Mouse (Mus musculus) spleen, adult 2 months (tissue): ENCODE measurements at regions not wholly inside any gene's neighbourhood (a gene's known extent, or its start where the extent isn't known, plus 50 kb on each side); places are given as distances from the start of the nearest gene placed in this dataset.
"Not testable (repeated sequence)": the region's sequence is repeated elsewhere in the genome, so short reads cannot be mapped to it uniquely, and the experiment has no call there.

ENCODE experiments used
- DNase-seq, 2 experiments: peaks; one replicate each; pipeline versions ENCODE4 v3.0.0 to v3.0.0-alpha.2; 2012 to 2021; ENCODE audit warnings: low spot score in 2 of 2, low read depth in 1 of 2
- H3K27ac ChIP-seq: fragments of 200-500 bp; 2 replicates; pipeline ENCODE4 v1.5.1; 2012; ENCODE audit warnings: low read length, inconsistent platforms; ENCODE audit not compliant: insufficient read depth
- H3K27me3 ChIP-seq: fragments of 200-500 bp; 2 replicates; pipeline ENCODE4 v1.6.1; 2012; ENCODE audit warnings: mild to moderate bottlenecking, moderate library complexity, low read length, inconsistent platforms; ENCODE audit not compliant: control insufficient read depth, insufficient read depth
- H3K36me3 ChIP-seq: fragments of 200-500 bp; 2 replicates; pipeline ENCODE4 v1.6.1; 2012; ENCODE audit warnings: mild to moderate bottlenecking, low read length, inconsistent platforms; ENCODE audit not compliant: control insufficient read depth, insufficient read depth
- H3K4me1 ChIP-seq: fragments of 200-500 bp; 2 replicates; pipeline ENCODE4 v1.6.1; 2011; ENCODE audit warnings: inconsistent platforms; ENCODE audit not compliant: control insufficient read depth, insufficient read depth, insufficient read length
- H3K4me3 ChIP-seq: fragments of 200-500 bp; 2 replicates; pipeline ENCODE4 v1.5.1; 2011; ENCODE audit warnings: mild to moderate bottlenecking, inconsistent platforms; ENCODE audit not compliant: insufficient read depth, insufficient read length; ENCODE audit errors: extremely low read depth
- CTCF ChIP-seq: fragments of 200-500 bp; IDR thresholded peaks from 2 replicates; pipeline ENCODE4 v1.5.1; 2011; ENCODE audit warnings: mild to moderate bottlenecking, inconsistent platforms; ENCODE audit not compliant: insufficient read depth, insufficient read length, insufficient replicate concordance; ENCODE audit errors: extremely low read depth
- POLR2A ChIP-seq: fragments of 200-500 bp; IDR thresholded peaks from 2 replicates; pipeline ENCODE4 v1.6.1; 2011; ENCODE audit warnings: low read depth, low read length, inconsistent platforms
- WGBS: fragments of 180-500 bp; shearing (Covaris S2); methylation state at CpG from one replicate; pipeline ENCODE4 v1.1.7; 2018; 5-methylcytosine and 5-hydroxymethylcytosine counted together

DNA sequence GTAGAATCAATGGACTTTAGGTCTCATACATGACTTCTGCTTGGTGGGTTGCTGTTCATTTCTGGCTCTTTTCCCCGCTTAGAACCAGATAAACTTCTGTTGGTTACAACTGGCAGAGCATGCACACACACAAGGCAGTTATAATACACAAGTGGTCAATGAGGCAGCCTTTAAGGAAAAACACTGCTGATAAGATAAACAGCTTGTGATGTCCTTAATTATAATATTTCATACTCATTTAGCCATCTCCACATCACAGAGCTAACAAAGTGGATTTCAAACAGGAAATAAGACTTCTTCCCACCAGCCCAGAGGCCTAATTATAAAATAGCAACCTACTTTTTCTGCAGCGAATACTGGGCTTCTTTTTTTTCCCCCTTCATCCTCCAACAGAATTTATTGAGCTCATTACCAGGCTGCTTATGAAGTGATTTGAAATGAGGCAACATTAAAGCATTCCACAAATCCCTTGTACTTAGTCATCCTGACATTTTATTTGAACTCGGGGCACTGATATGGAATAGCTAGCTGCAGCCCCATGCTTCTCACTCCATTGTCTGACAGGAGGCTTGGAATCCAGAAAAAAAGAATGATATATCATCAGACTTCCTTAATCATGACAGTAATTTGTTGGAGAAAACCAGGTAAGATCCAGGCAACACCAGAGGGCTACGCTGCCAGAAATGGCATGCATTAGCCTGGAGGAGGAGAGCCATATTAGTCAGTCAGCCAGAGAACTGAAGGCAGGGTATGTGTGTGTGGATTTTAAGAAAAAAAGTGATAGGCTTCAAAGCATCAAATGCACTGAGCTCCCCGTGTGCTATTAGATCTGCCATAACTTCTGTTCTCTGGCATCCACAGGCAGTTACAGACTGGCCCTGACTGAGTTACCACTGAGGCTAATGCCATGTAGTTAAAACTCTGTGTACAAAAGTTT lies 620.3 kb upstream of the Map3k7 start:
- Histone ChIP-seq H3K27ac (no peak overlapping the region), H3K4me3 (no peak overlapping the region), H3K4me1 (no peaks in the 10 kb centered on the region), H3K27me3 (no peaks in the 10 kb centered on the region), H3K36me3 (no peaks in the 10 kb centered on the region)
- TF ChIP-seq CTCF (no peak), POLR2A (no peak)
- DNase-seq = no peak
- WGBS = 80% methylated on average over 5 of the region's 5 CpGs

DNA sequence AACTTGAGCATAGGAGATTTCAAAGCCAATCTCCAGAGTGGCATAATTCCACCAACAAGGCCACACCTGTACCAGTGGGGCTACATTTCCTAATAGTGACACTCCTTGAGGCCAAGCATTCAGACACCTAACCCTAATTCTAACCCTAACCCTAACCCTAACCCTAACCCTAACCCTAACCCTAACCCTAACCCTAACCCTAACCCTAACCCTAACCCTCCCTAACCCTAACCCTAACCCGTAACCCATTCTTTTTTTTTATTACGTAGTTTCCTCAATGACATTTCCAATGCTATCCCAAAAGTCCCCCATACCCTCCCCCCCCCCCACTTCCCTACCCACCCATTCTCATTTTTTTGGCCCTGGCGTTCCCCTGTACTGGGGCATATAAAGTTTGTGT lies 609.9 kb upstream of the Map3k7 start:
- H3K4me1 ChIP-seq, H3K4me3 ChIP-seq, H3K27me3 ChIP-seq, H3K27ac ChIP-seq, DNase-seq, H3K36me3 ChIP-seq: not testable (repeated sequence)
- 86% methylated on average over 2 of the region's 3 CpGs for WGBS

DNA sequence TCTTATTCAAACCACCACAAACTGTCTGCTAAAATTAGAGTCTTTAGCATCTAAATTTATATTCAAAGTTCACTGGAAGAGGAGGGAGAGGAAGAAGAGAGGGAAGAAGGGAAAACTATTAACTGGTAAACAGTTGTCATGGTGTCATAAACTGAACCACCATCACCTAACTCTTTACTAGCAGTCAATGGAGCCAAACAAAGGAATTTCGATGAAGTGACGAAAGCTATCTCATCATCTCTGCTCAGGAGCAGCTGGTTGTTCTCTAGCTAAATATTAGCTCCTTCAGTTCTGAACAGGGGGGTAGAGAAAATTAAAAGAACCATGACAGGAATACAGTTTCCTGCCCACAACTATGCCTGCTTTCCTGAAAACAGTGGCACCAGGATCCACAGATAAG lies 608.9 kb upstream of the Map3k7 start:
- Histone ChIP-seq H3K27me3 (no peaks in the 10 kb centered on the region), H3K27ac (no peak overlapping the region), H3K4me3 (no peak overlapping the region), H3K4me1 (no peaks in the 10 kb centered on the region), H3K36me3 (no peaks in the 10 kb centered on the region)
- no peak for TF ChIP-seq CTCF
- no peak for TF ChIP-seq POLR2A
- DNase-seq = no peak
- 91% methylated on average over 2 of the region's 2 CpGs for WGBS

DNA sequence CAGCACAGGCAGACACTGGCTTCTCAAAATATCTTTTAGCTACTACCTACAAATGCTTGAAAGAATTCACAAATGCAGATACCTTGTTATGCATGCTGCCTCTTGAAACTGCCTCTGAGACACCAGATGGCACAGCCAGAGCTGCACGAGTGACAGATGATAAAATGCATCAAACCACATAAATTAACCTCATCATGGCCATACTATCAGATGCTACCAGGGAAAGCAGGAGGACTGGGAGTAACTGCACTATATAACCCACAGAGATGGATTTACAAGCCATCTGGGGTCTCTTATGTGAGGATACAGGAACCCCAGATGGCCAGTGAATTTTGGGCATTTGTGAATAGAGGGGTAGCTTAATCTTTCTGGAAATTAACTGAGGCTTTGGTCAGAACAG lies 597.7 kb upstream of the Map3k7 start:
- Histone ChIP-seq H3K36me3 (no peaks in the 10 kb centered on the region), H3K4me1 (no peaks in the 10 kb centered on the region), H3K27ac (no peak overlapping the region), H3K27me3 (no peaks in the 10 kb centered on the region), H3K4me3 (no peak overlapping the region)
- DNase-seq = no peak
- 64% methylated on average over 1 of the region's 1 CpGs for WGBS
- TF ChIP-seq CTCF = no peak
- no peak for TF ChIP-seq POLR2A

DNA sequence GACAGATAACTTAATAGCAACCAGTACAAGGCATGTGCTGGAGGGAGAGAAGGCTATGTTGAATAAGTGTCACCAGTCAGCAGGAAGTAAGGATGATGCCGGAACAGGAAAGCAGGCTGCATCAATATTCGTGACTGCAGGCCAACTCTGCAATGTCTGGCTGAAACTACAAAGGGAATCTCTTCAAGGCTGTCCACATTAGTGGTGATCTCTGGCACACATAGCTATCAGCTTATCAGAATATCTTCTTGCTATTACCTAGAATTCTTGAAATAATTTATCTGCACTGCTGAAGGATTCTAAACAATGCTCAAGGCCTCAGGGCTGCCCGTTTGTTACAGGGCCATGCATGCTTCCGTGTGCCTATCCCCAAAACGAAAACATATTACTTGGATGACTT lies 596.9 kb upstream of the Map3k7 start:
- TF ChIP-seq POLR2A = no peak
- Histone ChIP-seq H3K27ac (no peak overlapping the region), H3K4me1 (no peaks in the 10 kb centered on the region), H3K4me3 (no peak overlapping the region), H3K36me3 (no peaks in the 10 kb centered on the region), H3K27me3 (no peaks in the 10 kb centered on the region)
- no peak for DNase-seq
- WGBS = 83% methylated on average over 5 of the region's 5 CpGs

DNA sequence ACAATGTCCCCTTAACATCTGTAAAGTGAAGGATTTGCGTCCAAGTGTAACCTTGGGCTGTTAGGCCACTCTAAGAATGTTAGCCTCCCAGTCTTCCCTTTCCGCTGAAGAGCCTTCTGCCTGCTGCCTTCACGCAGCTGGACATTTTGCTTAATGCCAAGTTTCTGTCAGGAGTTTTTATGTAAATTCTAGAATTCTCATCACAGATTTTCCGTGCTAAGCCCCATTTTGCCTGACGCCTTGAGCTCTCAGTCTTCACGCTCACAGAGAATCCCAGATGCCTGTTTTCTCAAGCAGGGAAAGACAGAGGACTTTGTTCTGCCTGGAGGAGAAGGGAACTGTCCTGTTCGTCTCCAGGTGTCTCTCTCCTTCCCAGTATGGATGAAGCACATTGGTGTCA lies 593.8 kb upstream of the Map3k7 start:
- H3K27ac ChIP-seq = no peak overlapping the region
- DNase-seq = no peak
- whole genome bisulfite sequencing = 87% methylated on average over 7 of the region's 7 CpGs
- H3K4me1 ChIP-seq = no peaks in the 10 kb centered on the region
- TF ChIP-seq CTCF (no peak), POLR2A (no peak)
- H3K4me3 ChIP-seq = no peak overlapping the region
- no peaks in the 10 kb centered on the region for H3K36me3 ChIP-seq
- no peaks in the 10 kb centered on the region for H3K27me3 ChIP-seq

DNA sequence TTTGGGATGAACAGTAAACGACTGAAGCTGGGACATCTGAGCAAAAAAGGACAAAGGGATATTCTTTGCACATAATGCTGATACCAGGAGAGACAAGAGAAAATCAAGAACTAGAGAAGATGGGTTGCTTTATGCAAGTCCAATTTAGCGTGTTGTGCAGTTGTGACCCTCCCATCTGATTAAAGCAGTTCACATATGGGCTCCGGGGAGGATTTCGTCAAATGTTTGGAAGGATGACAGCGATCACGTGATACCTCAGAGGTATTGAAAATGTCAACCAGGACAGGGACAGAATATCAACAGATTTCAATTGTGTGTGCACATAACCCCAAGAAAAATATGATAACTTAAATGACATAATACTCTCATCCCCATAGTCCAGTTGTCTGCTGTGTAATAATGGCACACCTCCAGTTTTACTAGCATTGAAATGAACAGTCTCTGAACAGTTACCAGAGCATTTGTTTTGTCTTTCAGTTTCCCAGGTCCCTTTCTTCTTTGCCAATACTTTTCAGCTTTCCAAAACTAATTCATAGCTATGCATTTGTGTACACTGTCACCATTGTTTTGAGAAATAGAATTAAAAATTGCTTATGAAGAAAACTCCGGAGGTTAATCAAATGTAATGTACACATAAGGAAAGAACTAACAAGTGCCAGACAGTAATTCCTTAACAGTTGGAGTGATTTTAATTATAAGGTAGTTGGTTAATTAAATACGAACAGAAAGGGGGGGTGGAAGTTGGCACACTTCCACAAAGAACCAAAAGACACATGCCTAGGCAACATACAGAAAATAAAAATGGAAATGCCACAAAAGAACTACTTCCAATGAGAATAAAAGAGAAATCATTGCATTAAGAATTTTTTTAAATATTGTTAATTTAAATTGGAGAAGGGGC lies 582.6 kb upstream of the Map3k7 start:
- no peak for DNase-seq
- Histone ChIP-seq H3K27me3 (no peaks in the 10 kb centered on the region), H3K36me3 (no peaks in the 10 kb centered on the region), H3K4me3 (no peak overlapping the region), H3K4me1 (no peaks in the 10 kb centered on the region), H3K27ac (no peak overlapping the region)
- no peak for TF ChIP-seq CTCF
- no peak for TF ChIP-seq POLR2A
- 91% methylated on average over 8 of the region's 8 CpGs for WGBS
